Mouse (Mus musculus): ENCODE measurements around the gene Oas1h.
"Not testable (repeated sequence)": the region's sequence is repeated elsewhere in the genome, so short reads cannot be mapped to it uniquely, and the experiment has no call there.

The Oas1h gene

GRCm38 (mm10) chr5:120887413-120887812 is 26.2 kb downstream of the Oas1h start, which contains the start of gene Oas1g:
TSS of gene Oas1g (minus strand) at chr5:120887613.
- DNase-seq = not testable (repeated sequence)

- DNase-seq = no peak
Observed at GRCm38 (mm10) chr5:120887831-120888230, 26.6 kb downstream of the Oas1h start.

DNA sequence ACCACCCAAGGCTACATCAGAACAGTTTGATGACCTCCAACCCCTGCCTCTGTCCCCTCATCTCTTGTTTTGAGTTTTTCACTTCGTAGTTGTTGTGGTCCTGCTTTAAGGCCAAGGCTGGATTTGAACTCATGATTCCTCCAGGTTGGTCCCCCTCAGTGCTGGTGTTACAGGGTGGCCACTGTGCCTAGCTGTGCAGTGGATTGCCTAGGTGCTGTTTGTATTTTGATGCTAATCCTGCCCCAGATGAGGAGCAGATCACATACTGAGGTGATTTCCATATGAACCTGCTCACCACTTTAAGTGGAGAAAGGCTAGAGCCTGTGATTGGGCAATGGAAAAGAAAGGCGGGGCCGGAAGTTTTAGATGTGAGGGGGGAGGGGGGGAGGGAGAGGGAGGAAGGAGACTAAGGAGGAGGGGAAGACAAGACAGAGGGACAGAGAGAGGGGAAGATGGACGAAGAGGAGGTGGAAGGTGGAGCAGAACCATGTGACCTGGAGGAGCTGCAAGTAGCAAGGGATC is 27.1 kb downstream of the Oas1h start:
- not testable (repeated sequence) for DNase-seq

DNA sequence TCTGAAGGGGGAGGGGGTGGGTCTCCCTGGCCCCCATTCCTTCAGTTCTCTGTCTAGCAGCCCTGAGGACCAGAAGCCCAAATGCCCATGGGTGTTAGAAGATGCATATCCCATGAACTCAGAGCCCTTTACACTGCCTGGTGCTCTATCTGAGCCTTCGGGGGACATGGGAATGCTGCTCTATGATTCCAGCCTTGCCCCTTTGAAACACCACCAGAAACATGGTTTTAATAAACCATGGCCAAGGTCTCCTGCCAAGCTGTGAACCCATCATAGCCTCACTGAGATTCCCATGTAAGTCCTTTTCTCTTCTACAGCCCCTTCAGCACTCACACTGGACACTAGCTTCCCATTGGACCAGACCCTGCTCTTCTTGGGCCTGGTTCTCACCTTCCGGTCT is 28.8 kb downstream of the Oas1h start:
- DNase-seq = no peak

GRCm38 (mm10) chr5:120890991-120891390 is 29.8 kb downstream of the Oas1h start:
- no peak for DNase-seq

DNA sequence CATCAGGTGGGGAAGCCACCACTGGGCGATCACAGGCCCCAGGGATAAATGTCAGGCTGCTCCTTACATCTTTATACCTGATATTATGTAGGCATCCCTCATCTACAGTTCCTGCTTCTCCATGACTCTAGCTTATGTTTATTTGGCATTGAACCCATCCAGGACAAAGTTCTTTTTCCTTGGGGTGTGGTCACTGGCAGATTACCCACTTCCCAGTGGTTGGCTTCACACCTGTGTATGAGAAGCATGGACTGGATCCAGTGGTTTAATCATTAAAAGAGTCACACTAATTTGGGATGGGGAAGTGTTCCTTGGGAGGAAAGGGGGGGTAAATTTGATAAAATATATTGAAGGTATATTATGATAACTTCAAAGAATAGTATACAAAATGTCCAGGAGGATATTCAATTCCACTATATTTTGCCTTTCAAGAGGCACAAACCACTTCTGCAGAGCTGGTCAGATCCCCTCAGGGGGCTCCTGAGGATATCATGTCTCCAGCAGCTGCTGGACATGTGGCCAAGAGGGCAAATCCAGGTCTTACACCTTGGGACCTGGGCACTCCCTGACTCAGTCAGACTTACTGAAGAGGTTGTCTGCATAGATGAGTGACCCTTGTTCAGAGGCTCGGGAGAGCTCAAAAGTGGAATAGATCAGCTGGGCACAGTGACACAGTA is 30.5 kb downstream of the Oas1h start:
- DNase-seq = not testable (repeated sequence)

DNA sequence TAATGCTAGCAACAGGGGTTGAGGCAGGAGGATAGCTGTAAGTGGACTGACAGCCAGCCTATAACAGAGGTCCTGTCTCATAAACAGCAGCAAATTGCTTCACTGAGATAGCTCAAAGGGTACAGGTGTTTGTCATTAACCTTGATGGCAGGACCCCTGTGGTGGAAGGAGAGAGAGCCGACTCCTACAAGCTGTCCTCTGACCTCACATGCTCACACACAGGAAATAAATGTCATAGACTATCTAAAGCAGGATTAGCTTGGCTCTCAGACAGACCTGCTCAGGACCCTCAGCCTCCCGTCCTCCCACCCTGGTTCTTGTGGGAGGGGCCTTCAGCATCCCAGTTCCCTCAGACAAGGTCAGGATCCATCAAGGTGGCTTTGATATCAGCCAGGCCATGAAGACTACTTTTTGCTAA is 31.0 kb downstream of the Oas1h start:
- DNase-seq = no peak

- not testable (repeated sequence) for DNase-seq
Observed at GRCm38 (mm10) chr5:120893866-120894265, 32.6 kb downstream of the Oas1h start.

GRCm38 (mm10) chr5:120894692-120895091 is 33.5 kb downstream of the Oas1h start:
- DNase-seq = not testable (repeated sequence)

- no peak for DNase-seq
Observed at GRCm38 (mm10) chr5:120895231-120895900, 34.1 kb downstream of the Oas1h start.

GRCm38 (mm10) chr5:120898307-120898706 is 37.1 kb downstream of the Oas1h start:
- DNase-seq = no peak

DNA sequence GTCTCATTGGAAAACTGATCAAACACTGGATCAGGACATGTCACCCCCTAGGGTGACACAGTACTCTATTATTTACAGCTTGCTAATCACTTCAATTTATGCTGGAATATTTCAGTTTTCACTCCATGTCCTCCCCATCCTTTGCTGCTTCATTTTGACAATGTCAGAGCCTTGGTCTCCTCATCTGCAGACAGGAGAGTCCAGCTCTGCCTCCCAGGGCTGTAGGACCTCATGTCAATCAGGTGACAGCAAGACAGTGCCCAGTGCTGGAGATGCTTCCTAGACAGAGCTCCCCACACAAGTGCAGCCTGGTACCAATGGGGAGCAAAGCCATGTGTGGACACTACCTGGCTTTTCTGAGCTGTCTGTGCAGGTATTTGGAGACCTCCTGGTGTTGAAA is 37.5 kb downstream of the Oas1h start:
- no peak for DNase-seq

GRCm38 (mm10) chr5:120900666-120901065 is 39.4 kb downstream of the Oas1h start:
- no peak for DNase-seq

DNA sequence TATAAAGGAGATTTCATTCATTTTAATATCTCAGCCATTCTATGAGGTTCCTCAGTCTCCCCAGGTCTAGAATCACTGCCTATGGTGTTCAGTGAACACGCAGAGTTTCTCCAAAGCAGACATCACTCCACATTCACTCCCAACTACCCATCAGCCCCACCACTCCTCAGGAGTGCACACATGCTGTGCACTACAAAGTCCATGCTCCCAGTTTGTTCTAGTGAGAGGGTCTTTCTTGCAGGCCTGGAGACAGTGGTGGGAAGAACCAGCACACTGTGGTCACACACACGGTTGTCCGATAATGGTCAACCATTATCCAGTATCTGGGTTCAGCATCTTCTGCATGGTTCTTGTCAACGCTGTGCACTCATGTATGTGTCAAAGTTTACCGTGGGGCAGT is 40.8 kb downstream of the Oas1h start:
- DNase-seq = no peak

DNA sequence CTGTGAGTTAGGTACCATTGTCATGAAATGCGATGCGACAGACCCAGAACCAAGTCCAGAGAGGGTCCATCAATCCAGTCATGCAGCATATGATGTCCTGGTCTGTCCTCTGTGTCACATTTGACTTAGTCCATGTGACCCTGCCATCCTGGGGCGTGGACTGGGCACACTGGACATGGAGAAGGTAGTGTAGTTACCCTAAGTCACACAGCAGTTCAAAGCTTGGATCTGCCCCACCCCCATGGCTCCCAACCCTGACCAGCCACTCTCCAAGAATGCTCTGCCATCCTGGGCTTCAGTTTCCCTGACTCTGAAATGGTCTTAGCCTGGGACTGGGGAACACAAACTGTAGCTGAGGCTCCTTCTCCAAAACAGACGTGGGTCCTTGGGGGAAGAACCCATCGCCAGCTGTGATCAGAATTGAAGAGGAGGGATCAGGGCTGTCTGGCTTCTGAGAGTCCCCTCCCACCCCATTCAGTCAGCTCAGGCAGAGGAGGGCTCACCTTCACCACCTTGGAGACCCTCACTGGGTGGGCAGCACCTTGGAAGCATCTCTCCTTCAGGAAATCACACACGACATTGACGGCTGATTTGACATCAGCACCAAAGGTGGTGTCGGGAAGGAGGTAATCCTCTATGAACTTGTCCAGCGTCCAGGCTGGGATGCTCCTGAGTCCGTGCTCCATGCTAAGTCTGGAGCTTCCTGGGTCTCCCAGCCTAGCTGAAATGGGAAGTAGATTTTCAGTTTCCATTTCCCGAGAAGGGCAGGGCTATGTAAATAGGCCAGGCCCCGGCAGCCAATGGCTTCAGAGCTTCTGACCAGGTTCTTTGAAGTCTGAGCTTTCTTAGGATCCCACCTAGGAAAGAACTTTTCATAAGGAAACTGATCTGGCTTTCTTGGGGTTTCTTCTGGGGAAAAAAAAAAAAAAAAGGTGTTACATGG is 45.8 kb downstream of the Oas1h start, which contains the start of gene Oas1a:
Gene Oas1a (minus strand): TSS at position 731 of the 943 bp plus-strand sequence.
- DNase-seq = not testable (repeated sequence)

GRCm38 (mm10) chr5:120908196-120908920 is 47.1 kb downstream of the Oas1h start:
- DNase-seq = no peak

DNA sequence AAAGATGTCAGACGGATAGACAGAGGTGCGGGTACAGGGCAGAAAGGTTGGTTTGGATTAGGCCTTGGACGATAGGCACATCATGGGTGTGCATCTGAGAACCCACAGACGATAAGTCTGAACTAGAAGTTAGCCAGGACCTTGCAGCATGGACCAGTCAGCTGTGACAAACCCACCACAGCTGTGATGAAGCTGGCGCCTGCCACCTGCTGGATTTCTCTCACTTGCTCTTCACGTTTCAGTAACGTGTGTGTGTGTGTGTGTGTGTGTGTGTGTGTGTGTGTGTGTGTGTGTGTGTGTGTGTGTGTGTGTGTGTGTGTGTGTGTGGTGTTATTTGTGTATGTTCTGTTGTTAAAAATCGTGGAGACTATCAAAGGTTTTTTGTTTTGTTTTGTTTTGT is 53.0 kb downstream of the Oas1h start, which contains the start of gene Oas1d:
Gene Oas1d (plus strand): TSS at position 333 of the 400 bp plus-strand sequence.
- DNase-seq = not testable (repeated sequence)

DNA sequence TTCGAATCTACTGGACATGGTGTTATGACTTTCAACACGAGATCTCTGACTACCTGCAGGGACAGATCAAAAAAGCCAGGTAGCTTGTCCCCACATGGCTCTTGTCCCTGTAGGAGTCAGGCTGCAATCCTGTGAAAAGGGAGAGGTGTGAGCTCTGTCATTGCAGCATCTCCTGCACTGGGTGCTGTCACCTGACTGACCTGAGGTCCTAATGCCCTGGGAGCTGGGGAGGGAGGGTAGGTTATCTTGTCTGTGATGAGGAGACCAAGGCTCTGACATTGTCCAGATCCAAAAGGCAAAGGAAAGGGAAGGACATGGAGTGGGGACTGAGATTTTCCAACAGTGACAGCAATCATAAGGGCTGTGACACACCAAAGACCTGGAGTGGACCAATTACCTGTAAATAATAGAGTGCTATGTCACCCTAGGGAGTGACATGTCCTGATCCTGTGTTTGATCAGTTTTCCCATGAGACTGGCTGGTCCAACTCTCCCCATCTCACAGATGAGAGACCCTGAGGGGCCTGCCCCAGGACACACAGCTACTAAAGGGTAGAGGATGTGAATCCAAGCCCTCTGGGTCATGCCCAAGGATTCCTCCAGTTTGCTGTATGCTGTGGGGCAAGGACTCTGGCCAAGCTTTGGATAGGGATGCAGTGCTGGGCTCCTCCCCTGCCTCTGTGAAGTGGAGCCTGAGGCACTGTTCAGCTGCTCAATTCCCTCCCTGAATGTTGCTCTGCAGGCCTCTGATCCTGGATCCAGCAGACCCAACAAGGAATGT is 58.1 kb downstream of the Oas1h start:
- not testable (repeated sequence) for DNase-seq

- no peak for DNase-seq
Observed at GRCm38 (mm10) chr5:120920296-120920695, 59.1 kb downstream of the Oas1h start.

Data from spleen, adult 18-20 months (tissue).